Mouse (Mus musculus) liver, postnatal 0 days (tissue): Measurements from ENCODE around the gene Tmem190.

ENCODE experiments used
- CTCF ChIP-seq: sonication (generic); IDR thresholded peaks from 2 replicates; pipeline ENCODE4 v1.5.1; 2016; ENCODE audit warnings: antibody characterized with exemption, low read depth
- EP300 ChIP-seq: IDR thresholded peaks from 2 replicates; pipeline ENCODE4 v1.6.1; 2016; ENCODE audit warnings: antibody characterized with exemption, low read depth, mild to moderate bottlenecking

- TF ChIP-seq EP300 (no peak), CTCF (peak; percentile 44)
These were observed 6.0 kb downstream of the Tmem190 start for GRCm38 (mm10) chr7:4788499-4789435.
